Mouse (Mus musculus): ENCODE results near the gene Rnf32. TPM values are rescaled to one million over a fixed set of nuclear protein-coding genes. Genes with fewer than 3 reads are reported as not detected.

Gene Rnf32
- under 1 TPM in 1 of 26 experiments, not detected in 25; 0.66 TPM for total RNA-seq (2018; cell fraction: chromatin; rRNA removed)
- not detected for total RNA-seq (2018; cell fraction: cytosol; rRNA removed)
- not detected for total RNA-seq (2018; cell fraction: nucleus; rRNA removed)
- not detected in 3 replicates for polyA plus RNA-seq (2018)

DNA sequence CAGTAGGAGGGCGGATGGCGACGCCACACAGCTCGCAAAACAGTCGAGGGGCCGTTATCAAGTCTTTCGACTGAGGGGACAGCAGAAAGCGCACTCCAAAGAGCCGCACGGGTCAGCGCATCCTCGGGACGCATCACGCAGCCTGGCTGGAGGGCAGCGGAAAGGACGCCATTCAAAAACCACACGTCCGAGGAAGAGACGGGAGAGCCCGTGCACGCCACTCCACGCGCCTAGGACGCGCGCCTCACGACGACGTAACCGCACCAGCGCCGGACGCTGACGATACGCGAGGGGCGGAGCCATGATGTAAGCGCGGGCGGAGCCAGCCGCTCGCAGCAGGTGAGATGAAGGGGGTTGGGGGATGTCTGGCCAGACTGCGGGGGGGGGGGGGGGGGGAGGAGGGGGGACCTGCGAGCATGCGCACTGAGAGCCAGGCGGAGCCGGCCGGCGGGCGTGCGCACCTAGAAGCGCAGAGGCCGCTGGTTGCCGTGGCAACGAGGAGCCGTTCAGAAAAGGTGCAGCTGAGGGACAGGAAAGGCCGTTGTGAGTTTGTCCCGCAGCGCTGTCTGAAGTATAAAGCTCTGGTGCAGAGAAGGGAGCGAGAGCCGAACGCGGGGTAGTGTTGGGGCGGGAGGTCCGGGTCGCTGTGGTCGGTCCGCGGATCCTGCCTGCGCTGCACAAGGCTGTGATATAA is at the start of gene Rnf32:
Gene Rnf32, plus strand, starts transcription at position 423 of the 694 bp plus-strand sequence.
- WGBS (ENCODE audit: missing documents): 4% methylated on average over 62 of the region's 70 CpGs
- Histone ChIP-seq H3K4me3 (ENCODE audit: inconsistent target) (no peak within 1 kb of the TSS), H3K27ac (no peak within 1 kb of the TSS), H3K36me3 (ENCODE audit: inconsistent target) (no peaks in the 10 kb centered on the region), H3K79me2 (ENCODE audit: inconsistent target) (no peaks in the 10 kb centered on the region)

GRCm38 (mm10) chr5:29150146-29150545 is 45.6 kb upstream of the Rnf32 start:
- no peaks in the 10 kb centered on the region for H3K79me2 ChIP-seq (ENCODE audit: inconsistent target)
- H3K27ac ChIP-seq: no peak overlapping the region
- H3K36me3 ChIP-seq (ENCODE audit: inconsistent target): no peaks in the 10 kb centered on the region
- 88% methylated on average over 3 of the region's 4 CpGs for WGBS (ENCODE audit: missing documents)
- H3K4me3 ChIP-seq (ENCODE audit: inconsistent target): no peak overlapping the region

DNA sequence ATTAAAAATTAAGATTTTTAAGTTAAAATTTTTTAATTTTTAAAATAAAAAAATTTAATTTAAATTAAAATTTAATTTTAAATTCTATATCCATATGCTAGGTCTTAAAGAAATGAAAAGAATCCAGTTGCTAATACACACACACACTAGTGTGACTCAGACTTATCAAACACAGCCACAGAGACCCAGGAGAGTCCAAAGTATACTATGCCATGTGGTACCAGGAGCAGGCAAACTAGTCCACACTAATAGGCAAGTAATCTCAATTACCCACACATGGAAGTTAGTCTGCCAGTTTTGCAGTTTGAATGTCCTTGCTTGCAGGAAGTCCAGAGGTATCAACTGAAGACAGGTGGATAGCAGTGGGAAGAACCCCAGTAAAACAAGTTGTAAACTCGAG is 35.9 kb upstream of the Rnf32 start:
- H3K27ac ChIP-seq: no peak overlapping the region
- H3K79me2 ChIP-seq (ENCODE audit: inconsistent target): no peaks in the 10 kb centered on the region
- H3K36me3 ChIP-seq (ENCODE audit: inconsistent target): no peaks in the 10 kb centered on the region
- no peak overlapping the region for H3K4me3 ChIP-seq (ENCODE audit: inconsistent target)
- 30% methylated on average over 1 of the region's 1 CpGs for WGBS (ENCODE audit: missing documents)

DNA sequence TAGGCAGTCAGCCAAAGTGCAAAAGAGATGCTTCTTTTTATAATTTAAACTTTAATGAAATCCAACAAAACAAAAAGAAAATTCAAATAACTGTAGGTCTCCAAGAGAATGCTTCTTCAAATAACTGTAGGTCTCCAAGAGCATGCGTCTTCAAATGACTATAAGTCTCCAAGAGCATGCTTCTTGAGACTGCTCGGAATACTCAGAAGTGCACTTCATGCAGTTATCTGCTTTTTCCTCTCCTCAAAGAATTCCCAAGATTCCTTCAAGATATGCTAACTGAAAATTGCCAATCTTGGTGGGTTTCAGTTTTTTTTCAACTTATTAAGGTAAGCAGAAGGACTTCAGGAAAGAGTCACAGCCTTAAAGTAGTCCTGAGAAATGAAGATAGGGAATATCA is 28.8 kb upstream of the Rnf32 start:
- Histone ChIP-seq H3K79me2 (ENCODE audit: inconsistent target) (no peaks in the 10 kb centered on the region), H3K4me3 (ENCODE audit: inconsistent target) (no peak overlapping the region), H3K27ac (no peak overlapping the region), H3K36me3 (ENCODE audit: inconsistent target) (no peaks in the 10 kb centered on the region)
- 94% methylated on average over 2 of the region's 2 CpGs for WGBS (ENCODE audit: missing documents)

- H3K4me3 ChIP-seq (ENCODE audit: inconsistent target): no peak overlapping the region
- no peak overlapping the region for H3K27ac ChIP-seq
- H3K79me2 ChIP-seq (ENCODE audit: inconsistent target): no peaks in the 10 kb centered on the region
- WGBS (ENCODE audit: missing documents): 86% methylated on average over 5 of the region's 6 CpGs
- H3K36me3 ChIP-seq (ENCODE audit: inconsistent target): no peaks in the 10 kb centered on the region
Observed at GRCm38 (mm10) chr5:29170193-29170592, 25.6 kb upstream of the Rnf32 start.

DNA sequence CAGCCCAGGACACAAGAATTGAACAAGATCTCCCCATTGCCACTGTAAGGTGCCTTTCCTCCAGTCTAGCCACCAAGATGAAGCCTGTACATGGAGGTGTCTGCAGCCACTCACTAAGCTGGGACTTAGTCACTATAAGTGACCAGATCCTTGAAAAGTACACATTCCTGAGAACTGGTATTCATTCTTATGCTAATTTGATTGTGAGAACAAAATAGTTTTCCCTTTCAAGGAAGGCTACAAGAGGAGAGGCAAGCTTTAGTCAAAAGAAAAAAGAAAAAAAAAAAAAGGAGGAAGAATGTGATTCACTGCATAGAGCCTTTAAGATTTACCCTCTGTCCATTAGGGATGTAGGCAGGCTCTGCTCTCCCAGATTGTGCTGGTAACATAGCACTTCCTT is 24.6 kb upstream of the Rnf32 start:
- Histone ChIP-seq H3K36me3 (ENCODE audit: inconsistent target) (no peaks in the 10 kb centered on the region), H3K79me2 (ENCODE audit: inconsistent target) (no peaks in the 10 kb centered on the region), H3K4me3 (ENCODE audit: inconsistent target) (no peak overlapping the region), H3K27ac (no peak overlapping the region)

DNA sequence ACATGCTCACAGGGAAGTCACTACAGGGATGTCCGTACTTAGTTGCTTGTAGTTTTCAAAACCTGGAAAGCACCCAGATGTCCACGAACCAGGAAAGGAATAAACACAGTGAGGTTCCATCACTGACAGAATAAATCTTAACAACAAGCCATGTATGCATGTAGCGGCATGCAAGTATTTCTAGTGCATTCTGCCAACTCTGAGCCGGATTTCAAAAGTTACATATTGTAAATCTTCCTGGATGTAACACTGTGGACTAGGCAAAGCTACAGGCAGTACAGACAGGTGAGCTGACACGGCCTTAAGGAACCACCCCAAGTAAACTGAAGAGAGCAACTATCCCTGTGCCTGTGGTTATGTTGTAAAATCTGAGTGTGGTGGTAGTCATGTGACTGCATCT is 9.0 kb upstream of the Rnf32 start:
- H3K4me3 ChIP-seq (ENCODE audit: inconsistent target): no peak overlapping the region
- H3K36me3 ChIP-seq (ENCODE audit: inconsistent target): no peaks in the 10 kb centered on the region
- no peaks in the 10 kb centered on the region for H3K79me2 ChIP-seq (ENCODE audit: inconsistent target)
- WGBS (ENCODE audit: missing documents): 83% methylated on average over 5 of the region's 5 CpGs
- no peak overlapping the region for H3K27ac ChIP-seq

DNA sequence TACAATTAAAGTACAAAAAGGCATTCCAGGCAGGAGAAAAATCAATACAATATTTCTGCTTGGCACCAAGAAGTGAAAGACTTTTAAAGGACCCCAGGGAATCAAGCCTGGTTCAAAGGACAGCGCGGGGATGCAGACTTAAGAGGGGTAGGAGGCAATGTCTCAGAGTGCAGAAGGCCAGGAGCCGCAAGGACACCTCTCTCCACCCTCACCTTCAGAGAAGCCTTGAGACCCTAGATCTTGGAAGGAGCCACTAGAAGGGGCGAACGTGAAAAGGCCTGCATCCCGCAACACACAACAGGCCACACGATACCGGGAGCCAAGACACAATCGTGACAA is 592 bp upstream of the Rnf32 start:
- H3K27ac ChIP-seq: no peak overlapping the region
- 39% methylated on average over 8 of the region's 9 CpGs for WGBS (ENCODE audit: missing documents)
- H3K36me3 ChIP-seq (ENCODE audit: inconsistent target): no peaks in the 10 kb centered on the region
- H3K4me3 ChIP-seq (ENCODE audit: inconsistent target): no peak overlapping the region
- no peaks in the 10 kb centered on the region for H3K79me2 ChIP-seq (ENCODE audit: inconsistent target)

DNA sequence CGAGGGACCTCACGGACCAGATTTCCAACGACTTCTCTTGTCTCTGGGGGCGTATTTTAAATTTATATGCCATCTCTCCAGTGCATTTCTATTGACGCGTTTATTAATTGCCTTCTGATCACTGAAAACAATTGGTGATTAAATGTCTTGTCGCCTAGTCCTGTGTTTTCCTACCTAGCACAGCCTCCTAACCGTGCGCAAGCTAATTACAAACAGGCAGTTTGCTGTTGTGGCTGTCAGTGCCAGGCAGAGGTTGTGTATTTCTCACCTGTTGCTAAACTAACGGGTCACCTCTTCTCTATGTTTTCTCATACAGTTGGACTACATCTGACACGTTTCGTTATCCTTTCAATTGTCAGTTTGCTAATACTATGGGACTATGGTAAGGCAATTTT is 469 bp downstream of the Rnf32 start:
- H3K27ac ChIP-seq: no peak overlapping the region
- no peaks in the 10 kb centered on the region for H3K36me3 ChIP-seq (ENCODE audit: inconsistent target)
- no peak overlapping the region for H3K4me3 ChIP-seq (ENCODE audit: inconsistent target)
- 12% methylated on average over 12 of the region's 12 CpGs for WGBS (ENCODE audit: missing documents)
- no peaks in the 10 kb centered on the region for H3K79me2 ChIP-seq (ENCODE audit: inconsistent target)

DNA sequence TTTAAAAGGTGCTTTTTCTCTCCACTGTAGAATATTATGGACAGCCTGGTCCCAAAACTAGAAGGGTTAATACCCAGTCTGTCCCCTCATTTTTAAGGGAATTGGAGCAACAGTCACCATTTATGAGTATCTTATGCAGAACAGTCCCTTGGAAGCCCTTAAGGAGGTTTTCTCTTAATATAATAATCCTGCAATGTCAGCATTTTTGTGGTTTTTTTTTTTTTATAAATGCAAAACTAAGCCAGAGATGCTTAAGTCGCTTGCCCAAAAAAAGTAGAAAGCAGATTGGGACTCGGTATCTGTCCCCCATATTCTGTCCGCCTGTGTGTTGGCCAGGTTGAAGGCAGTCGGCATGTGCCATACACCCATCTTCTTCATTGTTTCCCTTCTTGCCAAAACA is 1.4 kb downstream of the Rnf32 start:
- WGBS (ENCODE audit: missing documents): 85% methylated on average over 4 of the region's 4 CpGs
- H3K79me2 ChIP-seq (ENCODE audit: inconsistent target): no peaks in the 10 kb centered on the region
- no peak overlapping the region for H3K27ac ChIP-seq
- no peaks in the 10 kb centered on the region for H3K36me3 ChIP-seq (ENCODE audit: inconsistent target)
- H3K4me3 ChIP-seq (ENCODE audit: inconsistent target): no peak overlapping the region

- Histone ChIP-seq H3K27ac (no peak overlapping the region), H3K79me2 (ENCODE audit: inconsistent target) (no peaks in the 10 kb centered on the region), H3K36me3 (ENCODE audit: inconsistent target) (no peaks in the 10 kb centered on the region), H3K4me3 (ENCODE audit: inconsistent target) (no peak overlapping the region)
- 97% methylated on average over 4 of the region's 4 CpGs for WGBS (ENCODE audit: missing documents)
Observed at GRCm38 (mm10) chr5:29198960-29199488, 3.2 kb downstream of the Rnf32 start.

DNA sequence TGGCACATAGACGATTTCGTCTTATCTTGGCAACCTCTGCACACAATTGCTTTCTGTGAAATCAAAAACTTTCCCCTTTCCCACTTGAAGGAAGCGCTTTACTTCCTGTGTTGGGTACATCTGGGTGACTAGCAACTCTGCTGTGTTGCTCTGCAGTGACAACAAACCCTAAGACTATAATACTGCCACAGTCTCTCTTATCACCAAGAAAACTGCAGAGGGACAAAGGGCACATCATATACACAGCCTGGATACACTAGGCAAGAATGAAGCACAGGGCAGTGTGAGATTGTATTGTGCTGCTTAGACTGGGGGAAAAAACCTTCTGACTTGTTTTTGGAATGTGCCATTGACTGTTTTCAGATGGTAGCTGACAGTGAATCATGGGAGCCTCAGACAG is 4.1 kb downstream of the Rnf32 start:
- H3K36me3 ChIP-seq (ENCODE audit: inconsistent target): no peaks in the 10 kb centered on the region
- H3K27ac ChIP-seq: no peak overlapping the region
- H3K79me2 ChIP-seq (ENCODE audit: inconsistent target): no peaks in the 10 kb centered on the region
- H3K4me3 ChIP-seq (ENCODE audit: inconsistent target): no peak overlapping the region
- 28% methylated on average over 3 of the region's 3 CpGs for WGBS (ENCODE audit: missing documents)

GRCm38 (mm10) chr5:29205690-29206089 is 9.9 kb downstream of the Rnf32 start:
- Histone ChIP-seq H3K79me2 (ENCODE audit: inconsistent target) (no peaks in the 10 kb centered on the region), H3K4me3 (ENCODE audit: inconsistent target) (no peak overlapping the region), H3K27ac (no peak overlapping the region), H3K36me3 (ENCODE audit: inconsistent target) (no peaks in the 10 kb centered on the region)
- 60% methylated on average over 5 of the region's 5 CpGs for WGBS (ENCODE audit: missing documents)

- no peaks in the 10 kb centered on the region for H3K79me2 ChIP-seq (ENCODE audit: inconsistent target)
- H3K27ac ChIP-seq: no peak overlapping the region
- no peak overlapping the region for H3K4me3 ChIP-seq (ENCODE audit: inconsistent target)
- 88% methylated on average over 4 of the region's 4 CpGs for WGBS (ENCODE audit: missing documents)
- no peaks in the 10 kb centered on the region for H3K36me3 ChIP-seq (ENCODE audit: inconsistent target)
Observed at GRCm38 (mm10) chr5:29211980-29212555, 16.3 kb downstream of the Rnf32 start.

DNA sequence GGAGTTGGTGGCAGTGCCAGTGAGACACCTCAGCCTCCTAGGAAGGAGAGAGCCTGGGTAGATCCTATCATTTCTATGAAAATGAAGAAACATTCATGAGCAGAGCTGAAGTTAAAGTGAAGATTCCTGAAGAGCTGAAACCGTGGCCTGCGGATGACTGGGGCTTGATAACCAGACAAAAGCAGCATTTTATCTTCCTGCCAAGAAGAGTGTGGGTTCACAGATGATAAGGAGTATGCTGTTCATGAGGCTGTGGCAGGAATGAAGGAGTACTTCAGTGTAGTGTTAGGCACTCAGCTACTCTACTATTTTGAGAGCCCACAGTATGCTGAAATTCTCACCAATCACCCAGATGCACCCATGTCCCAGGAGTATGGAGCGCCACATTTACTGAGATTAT is 22.2 kb downstream of the Rnf32 start:
- 87% methylated on average over 3 of the region's 3 CpGs for WGBS (ENCODE audit: missing documents)
- Histone ChIP-seq H3K36me3 (ENCODE audit: inconsistent target) (no peaks in the 10 kb centered on the region), H3K27ac (no peak overlapping the region), H3K79me2 (ENCODE audit: inconsistent target) (no peaks in the 10 kb centered on the region), H3K4me3 (ENCODE audit: inconsistent target) (no peak overlapping the region)

Data from macrophage (primary cell).